Mouse (Mus musculus) cerebellum, adult 2 months (tissue): ENCODE results near the gene Rhbdl2. TPM values are rescaled to one million over a fixed set of nuclear protein-coding genes. Genes with fewer than 3 reads are reported as not detected.

Experiments used
- DNase-seq, 2 experiments: peaks; one replicate each; pipeline ENCODE4 v3.0.0; 2021
- H3K27ac ChIP-seq: fragments of 200-500 bp; 2 replicates; pipeline ENCODE4 v1.5.1; 2012; ENCODE audit warnings: low read length, control low read depth, inconsistent platforms; ENCODE audit not compliant: insufficient read depth
- H3K27me3 ChIP-seq: fragments of 200-500 bp; 2 replicates; pipeline ENCODE4 v1.6.1; 2012; ENCODE audit warnings: inconsistent platforms, mild to moderate bottlenecking, low read length, moderate library complexity; ENCODE audit not compliant: control insufficient read depth, insufficient read depth
- H3K4me1 ChIP-seq: fragments of 200-500 bp; 2 replicates; pipeline ENCODE4 v1.6.1; 2011; ENCODE audit warnings: low read length; ENCODE audit not compliant: control insufficient read depth, insufficient read depth
- H3K4me3 ChIP-seq: fragments of 200-500 bp; replicated peaks from 2 replicates; pipeline ENCODE3; 2011; ENCODE audit warnings: mild to moderate bottlenecking, low read depth, low read length, control low read depth; ENCODE audit not compliant: insufficient read depth
- CTCF ChIP-seq: fragments of 200-500 bp; IDR thresholded peaks from 2 replicates; pipeline ENCODE4 v1.5.1; 2011; ENCODE audit warnings: low read depth, mild to moderate bottlenecking, control low read depth, low read length, moderate library complexity, borderline replicate concordance; ENCODE audit not compliant: insufficient read depth
- POLR2A ChIP-seq: fragments of 200-500 bp; IDR thresholded peaks from 2 replicates; pipeline ENCODE4 v1.6.1; 2011; ENCODE audit warnings: low read length, control low read depth, borderline replicate concordance; ENCODE audit not compliant: insufficient read depth
- WGBS: fragments of 180-500 bp; shearing (Covaris S2); methylation state at CpG from one replicate; pipeline ENCODE4 v1.1.7; 2018; 5-methylcytosine and 5-hydroxymethylcytosine counted together
- polyA plus RNA-seq: library from polyadenylated mRNA; depleted of rRNA; stranded (reverse); fragments of >200 nt; gene quantifications from 2 replicates; pipeline ENCODE4 v1.2.3, GENCODE M21; 2012; rRNA removed

Rhbdl2 gene
- 1.2 and 1.8 TPM in 2 replicates for polyA plus RNA-seq

- Histone ChIP-seq H3K27ac (no peak within 1 kb of the TSS), H3K27me3 (no peaks in the 10 kb centered on the region), H3K4me3 (no peak within 1 kb of the TSS), H3K4me1 (peaks cover 2% of the 10 kb centered on the region; the same call in 1 of the 2 replicates)
- 18% methylated on average over 12 of the region's 12 CpGs for WGBS
- DNase-seq = peak; percentile 57 to 75
- TF ChIP-seq CTCF (no peak), POLR2A (no peak)
These were observed at the start of gene Rhbdl2 for GRCm38 (mm10) chr4:123787191-123787985. Rhbdl2 (plus strand) TSS chr4:123787874.

GRCm38 (mm10) chr4:123738708-123739107, 49.0 kb upstream of the Rhbdl2 start:
- TF ChIP-seq CTCF (no peak), POLR2A (no peak)
- no peak overlapping the region for H3K4me3 ChIP-seq
- H3K4me1 ChIP-seq = peaks cover under 1% of the 10 kb centered on the region; the same call in 1 of the 2 replicates
- H3K27ac ChIP-seq = no peak overlapping the region
- H3K27me3 ChIP-seq = no peaks in the 10 kb centered on the region
- whole genome bisulfite sequencing = 85% methylated on average over 4 of the region's 4 CpGs
- no peak for DNase-seq

- H3K27ac ChIP-seq = no peak overlapping the region
- peaks cover 2% of the 10 kb centered on the region; the same call in 1 of the 2 replicates for H3K4me1 ChIP-seq
- TF ChIP-seq POLR2A (no peak), CTCF (no peak)
- DNase-seq = no peak
- H3K27me3 ChIP-seq = no peaks in the 10 kb centered on the region
- no peak overlapping the region for H3K4me3 ChIP-seq
- WGBS = 91% methylated on average over 1 of the region's 1 CpGs
These were observed 44.8 kb upstream of the Rhbdl2 start for GRCm38 (mm10) chr4:123742891-123743290.

GRCm38 (mm10) chr4:123745221-123745775, 42.4 kb upstream of the Rhbdl2 start:
- Histone ChIP-seq H3K4me3 (no peak overlapping the region), H3K27ac (no peak overlapping the region), H3K4me1 (peaks cover 2% of the 10 kb centered on the region; the same call in 1 of the 2 replicates), H3K27me3 (no peaks in the 10 kb centered on the region)
- no peak for TF ChIP-seq CTCF
- TF ChIP-seq POLR2A = no peak
- DNase-seq = no peak
- WGBS = 92% methylated on average over 4 of the region's 4 CpGs

- Histone ChIP-seq H3K27ac (0 out of 2 replicates have a peak overlapping the region, but pooled peaks have one; percentile 54), H3K4me1 (peaks cover 2% of the 10 kb centered on the region; the same call in 1 of the 2 replicates), H3K4me3 (peak overlapping the region; percentile 75), H3K27me3 (no peaks in the 10 kb centered on the region)
- no peak for TF ChIP-seq CTCF
- TF ChIP-seq POLR2A = no peak
- no peak for DNase-seq
- 4% methylated on average over 10 of the region's 10 CpGs for WGBS
These were observed 38.8 kb upstream of the Rhbdl2 start for GRCm38 (mm10) chr4:123748726-123749415.

- DNase-seq = peak; percentile 44 to 59
- Histone ChIP-seq H3K27me3 (no peaks in the 10 kb centered on the region), H3K4me1 (peaks cover 2% of the 10 kb centered on the region; the same call in 1 of the 2 replicates), H3K4me3 (peak overlapping the region; percentile 75), H3K27ac (peak overlapping the region; percentile 70; the same call in 1 of the 2 replicates)
- no peak for TF ChIP-seq POLR2A
- no peak for TF ChIP-seq CTCF
- WGBS = under 1% methylated on average over 55 of the region's 55 CpGs
These were observed 38.1 kb upstream of the Rhbdl2 start for GRCm38 (mm10) chr4:123749484-123750130.

- Histone ChIP-seq H3K4me1 (peaks cover 2% of the 10 kb centered on the region; the same call in 1 of the 2 replicates), H3K27ac (peak within 1 kb of the TSS; percentile 70; the same call in 1 of the 2 replicates), H3K4me3 (peak within 1 kb of the TSS; percentile 85), H3K27me3 (no peaks in the 10 kb centered on the region)
- peak; percentile 99 for DNase-seq
- TF ChIP-seq CTCF = no peak; the same call in 1 of the 2 replicates
- peak; percentile 79 for TF ChIP-seq POLR2A
- under 1% methylated on average over 46 of the region's 46 CpGs for WGBS
These were observed 37.5 kb upstream of the Rhbdl2 start, which contains the start of gene Akirin1 for GRCm38 (mm10) chr4:123750152-123750651. Akirin1 (minus strand) TSS chr4:123750345.
